Mouse (Mus musculus): ENCODE results near the gene Wnt10b. TPM values are rescaled to one million over a fixed set of nuclear protein-coding genes. Genes with fewer than 3 reads are reported as not detected.
A peak's percentile ranks its signal among the peaks of the same experiment; 100 is the strongest.

The Wnt10b gene
- polyA plus RNA-seq, 1 experiment: 14.5 TPM

DNA sequence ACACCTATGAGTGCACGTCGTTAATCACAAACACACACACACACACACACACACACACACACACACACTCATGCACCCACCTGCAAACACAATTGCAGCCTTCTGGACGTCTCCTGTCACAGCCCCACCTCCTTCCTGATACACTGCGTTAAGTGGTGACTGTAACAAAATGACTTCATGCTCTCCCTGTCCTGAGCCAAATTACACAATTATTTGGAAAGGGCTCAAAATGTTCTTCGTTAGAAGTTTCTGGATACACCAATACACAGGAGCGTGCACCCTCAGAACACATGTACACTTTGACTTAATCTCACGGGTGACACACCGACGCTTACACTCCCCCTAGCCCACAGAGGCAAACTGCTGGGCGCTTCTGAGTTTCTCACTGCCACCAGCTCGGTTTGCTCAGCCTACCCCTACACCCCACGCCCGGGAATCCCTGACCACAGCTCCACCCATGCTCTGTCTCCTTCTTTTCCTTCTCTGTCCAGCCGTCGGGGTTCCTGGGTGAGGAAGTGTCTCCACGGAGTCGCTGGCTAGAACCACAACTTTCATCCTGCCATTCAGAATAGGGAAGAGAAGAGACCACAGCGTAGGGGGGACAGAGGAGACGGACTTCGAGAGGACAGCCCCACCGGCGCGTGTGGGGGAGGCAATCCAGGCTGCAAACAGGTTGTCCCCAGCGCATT, 11.2 kb upstream of the Wnt10b start:
- Histone ChIP-seq H3K4me3 (ENCODE audit: insufficient read depth, poor library complexity, severe bottlenecking) (no peak overlapping the region), H3K36me3 (ENCODE audit: control insufficient read depth, insufficient read depth) (no peaks in the 10 kb centered on the region), H3K79me2 (ENCODE audit: control insufficient read depth, insufficient read depth) (no peaks in the 10 kb centered on the region), H3K79me3 (ENCODE audit: low read depth) (no peaks in the 10 kb centered on the region), H3K27me3 (ENCODE audit: control insufficient read depth, insufficient read depth, insufficient read length) (peaks cover 44% of the 10 kb centered on the region), H3ac (ENCODE audit: control insufficient read depth, insufficient read length, low read depth) (no peak overlapping the region)
- TF ChIP-seq CTCF (IDR thresholded peaks at IDR 0.05; ENCODE audit: control insufficient read depth, insufficient read depth, insufficient read length): no peak
- TF ChIP-seq MYOG (IDR thresholded peaks at IDR 0.05; ENCODE audit: control insufficient read depth, extremely low read depth, insufficient read length): no peak
- TF ChIP-seq CEBPB (IDR thresholded peaks at IDR 0.05; ENCODE audit: low read depth): peak; percentile 61

GRCm38 (mm10) chr15:98787930-98788329, 10.0 kb upstream of the Wnt10b start:
- Histone ChIP-seq H3ac (ENCODE audit: control insufficient read depth, insufficient read length, low read depth) (no peak overlapping the region), H3K79me2 (ENCODE audit: control insufficient read depth, insufficient read depth) (no peaks in the 10 kb centered on the region), H3K79me3 (ENCODE audit: low read depth) (no peaks in the 10 kb centered on the region), H3K36me3 (ENCODE audit: control insufficient read depth, insufficient read depth) (no peaks in the 10 kb centered on the region), H3K27me3 (ENCODE audit: control insufficient read depth, insufficient read depth, insufficient read length) (peaks cover 38% of the 10 kb centered on the region), H3K4me3 (ENCODE audit: insufficient read depth, poor library complexity, severe bottlenecking) (no peak overlapping the region)
- no peak for TF ChIP-seq FOSL1 (IDR thresholded peaks at IDR 0.05; ENCODE audit: insufficient read depth, low read length, poor library complexity, severe bottlenecking)
- TF ChIP-seq CTCF (IDR thresholded peaks at IDR 0.05; ENCODE audit: control insufficient read depth, insufficient read depth, insufficient read length): peak; percentile 81

- H3K27me3 ChIP-seq (ENCODE audit: control insufficient read depth, insufficient read depth, insufficient read length): peaks cover 17% of the 10 kb centered on the region
- H3K36me3 ChIP-seq (ENCODE audit: control insufficient read depth, insufficient read depth): no peaks in the 10 kb centered on the region
- no peaks in the 10 kb centered on the region for H3K79me2 ChIP-seq (ENCODE audit: control insufficient read depth, insufficient read depth)
- no peaks in the 10 kb centered on the region for H3K79me3 ChIP-seq (ENCODE audit: low read depth)
- no peak overlapping the region for H3K4me3 ChIP-seq (ENCODE audit: insufficient read depth, poor library complexity, severe bottlenecking)
- TF ChIP-seq MYOG (IDR thresholded peaks at IDR 0.05; ENCODE audit: control insufficient read depth, extremely low read depth, insufficient read length): no peak
- no peak for TF ChIP-seq CEBPB (IDR thresholded peaks at IDR 0.05; ENCODE audit: low read depth)
- no peak for TF ChIP-seq FOSL1 (IDR thresholded peaks at IDR 0.05; ENCODE audit: insufficient read depth, low read length, poor library complexity, severe bottlenecking)
- TF ChIP-seq MYOD1 (IDR thresholded peaks at IDR 0.05; ENCODE audit: control insufficient read depth, insufficient read length, low read depth): no peak
- TF ChIP-seq CTCF (IDR thresholded peaks at IDR 0.05; ENCODE audit: control insufficient read depth, insufficient read depth, insufficient read length): peak; percentile 21
- no peak for TF ChIP-seq USF1 (IDR thresholded peaks at IDR 0.05; ENCODE audit: low read depth)
- TF ChIP-seq MAX (IDR thresholded peaks at IDR 0.05): no peak
- no peak overlapping the region for H3ac ChIP-seq (ENCODE audit: control insufficient read depth, insufficient read length, low read depth)
Observed at GRCm38 (mm10) chr15:98785744-98786143, 7.8 kb upstream of the Wnt10b start.

DNA sequence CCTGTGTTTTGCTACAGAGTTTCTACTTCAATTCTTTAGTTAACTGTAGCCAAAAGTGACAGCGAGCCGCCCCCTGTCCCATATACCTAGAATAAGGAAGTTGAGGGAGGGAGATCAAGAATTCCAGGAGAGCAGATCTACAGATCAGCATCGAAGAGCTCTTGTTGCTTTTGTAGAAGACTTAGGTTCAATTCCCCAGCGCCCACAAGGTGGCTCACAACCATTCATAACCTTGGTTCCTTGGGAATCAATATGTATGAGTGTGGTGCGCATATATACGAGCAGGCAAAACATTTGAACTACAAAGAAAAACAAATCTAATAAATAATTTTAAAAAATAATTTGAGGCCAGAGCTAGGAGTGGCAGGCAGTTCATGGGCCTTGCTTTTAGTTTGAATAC, 3.2 kb upstream of the Wnt10b start:
- no peaks in the 10 kb centered on the region for H3K27me3 ChIP-seq (ENCODE audit: control insufficient read depth, insufficient read depth, insufficient read length)
- no peak overlapping the region for H3K4me3 ChIP-seq (ENCODE audit: insufficient read depth, poor library complexity, severe bottlenecking)
- H3K36me3 ChIP-seq (ENCODE audit: control insufficient read depth, insufficient read depth): peaks cover 5% of the 10 kb centered on the region
- no peak overlapping the region for H3ac ChIP-seq (ENCODE audit: control insufficient read depth, insufficient read length, low read depth)
- H3K79me2 ChIP-seq (ENCODE audit: control insufficient read depth, insufficient read depth): peaks cover 17% of the 10 kb centered on the region
- TF ChIP-seq CEBPB (IDR thresholded peaks at IDR 0.05; ENCODE audit: low read depth): no peak
- no peak for TF ChIP-seq MYOD1 (IDR thresholded peaks at IDR 0.05; ENCODE audit: control insufficient read depth, insufficient read length, low read depth)
- no peak for TF ChIP-seq CTCF (IDR thresholded peaks at IDR 0.05; ENCODE audit: control insufficient read depth, insufficient read depth, insufficient read length)
- TF ChIP-seq MAX (IDR thresholded peaks at IDR 0.05): no peak
- no peak for TF ChIP-seq FOSL1 (IDR thresholded peaks at IDR 0.05; ENCODE audit: insufficient read depth, low read length, poor library complexity, severe bottlenecking)
- no peak for TF ChIP-seq USF1 (IDR thresholded peaks at IDR 0.05; ENCODE audit: low read depth)
- no peak for TF ChIP-seq MYOG (IDR thresholded peaks at IDR 0.05; ENCODE audit: control insufficient read depth, extremely low read depth, insufficient read length)
- peaks cover 4% of the 10 kb centered on the region for H3K79me3 ChIP-seq (ENCODE audit: low read depth)

DNA sequence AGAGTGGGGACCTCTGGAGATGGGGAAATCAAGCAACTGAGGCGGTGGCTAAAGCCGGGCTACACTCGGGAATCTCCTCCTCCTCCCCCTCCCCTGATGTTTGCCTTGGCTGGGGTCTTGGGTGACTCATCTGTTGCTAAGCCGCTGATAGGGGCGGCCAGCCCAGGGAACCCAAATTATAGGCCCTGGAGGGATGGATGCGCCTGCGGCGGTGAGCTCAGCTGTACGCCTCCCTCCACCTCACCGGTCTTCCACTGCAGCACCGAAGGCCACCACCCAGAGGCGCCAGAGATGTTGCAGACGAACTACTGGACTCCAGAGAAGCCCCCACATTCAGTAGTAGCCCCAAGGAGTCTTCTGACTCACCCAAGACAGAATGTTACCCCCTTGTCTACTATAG, 2.6 kb upstream of the Wnt10b start:
- Histone ChIP-seq H3K79me2 (ENCODE audit: control insufficient read depth, insufficient read depth) (peaks cover 23% of the 10 kb centered on the region), H3K79me3 (ENCODE audit: low read depth) (peaks cover 4% of the 10 kb centered on the region), H3ac (ENCODE audit: control insufficient read depth, insufficient read length, low read depth) (no peak overlapping the region), H3K4me3 (ENCODE audit: insufficient read depth, poor library complexity, severe bottlenecking) (no peak overlapping the region), H3K27me3 (ENCODE audit: control insufficient read depth, insufficient read depth, insufficient read length) (no peaks in the 10 kb centered on the region), H3K36me3 (ENCODE audit: control insufficient read depth, insufficient read depth) (peaks cover 5% of the 10 kb centered on the region)
- TF ChIP-seq MYOD1 (IDR thresholded peaks at IDR 0.05; ENCODE audit: control insufficient read depth, insufficient read length, low read depth) (no peak), MAX (IDR thresholded peaks at IDR 0.05) (no peak), FOSL1 (IDR thresholded peaks at IDR 0.05; ENCODE audit: insufficient read depth, low read length, poor library complexity, severe bottlenecking) (peak; percentile 75), USF1 (IDR thresholded peaks at IDR 0.05; ENCODE audit: low read depth) (no peak), MYOG (IDR thresholded peaks at IDR 0.05; ENCODE audit: control insufficient read depth, extremely low read depth, insufficient read length) (no peak), CEBPB (IDR thresholded peaks at IDR 0.05; ENCODE audit: low read depth) (peak; percentile 42), CTCF (IDR thresholded peaks at IDR 0.05; ENCODE audit: control insufficient read depth, insufficient read depth, insufficient read length) (peak; percentile 55)

DNA sequence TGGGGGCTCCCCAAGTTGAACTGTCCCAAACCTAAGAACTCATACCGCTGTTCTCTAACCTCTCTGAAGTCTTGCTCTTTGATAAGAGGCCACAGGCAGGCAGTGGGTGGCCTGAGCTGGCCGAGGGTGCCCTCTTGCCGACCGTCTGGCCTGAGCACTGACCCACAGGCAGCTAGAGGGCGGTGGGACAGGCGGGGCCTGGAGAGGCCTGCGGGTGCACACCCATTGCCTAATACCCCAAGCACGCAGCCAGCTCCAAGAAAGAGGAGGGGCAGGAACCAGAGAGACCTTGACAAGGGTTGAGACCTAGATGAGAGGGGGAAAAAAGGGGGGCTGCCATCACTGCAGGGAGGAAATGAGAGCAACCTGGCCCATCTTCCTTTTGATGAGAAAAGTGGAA, 2.1 kb upstream of the Wnt10b start:
- H3K4me3 ChIP-seq (ENCODE audit: insufficient read depth, poor library complexity, severe bottlenecking): no peak overlapping the region

More for the DNA sequence above, 2.1 kb upstream of the Wnt10b start:
- Histone ChIP-seq H3K79me3 (ENCODE audit: low read depth) (peaks cover 4% of the 10 kb centered on the region), H3K79me2 (ENCODE audit: control insufficient read depth, insufficient read depth) (peaks cover 23% of the 10 kb centered on the region), H3K27me3 (ENCODE audit: control insufficient read depth, insufficient read depth, insufficient read length) (no peaks in the 10 kb centered on the region), H3K36me3 (ENCODE audit: control insufficient read depth, insufficient read depth) (peaks cover 5% of the 10 kb centered on the region), H3ac (ENCODE audit: control insufficient read depth, insufficient read length, low read depth) (peak overlapping the region; percentile 26)
- TF ChIP-seq MAX (IDR thresholded peaks at IDR 0.05) (peak; percentile 73), CEBPB (IDR thresholded peaks at IDR 0.05; ENCODE audit: low read depth) (peak; percentile 93), CTCF (IDR thresholded peaks at IDR 0.05; ENCODE audit: control insufficient read depth, insufficient read depth, insufficient read length) (peak; percentile 56), FOSL1 (IDR thresholded peaks at IDR 0.05; ENCODE audit: insufficient read depth, low read length, poor library complexity, severe bottlenecking) (no peak)
